Mouse (Mus musculus): Measurements from ENCODE around the gene Gm10153. TPM values are rescaled to one million over a fixed set of nuclear protein-coding genes. Genes with fewer than 3 reads are reported as not detected.

The Gm10153 gene
- polyA plus RNA-seq (2017; shearing (Covaris generic)), result not detected

DNA sequence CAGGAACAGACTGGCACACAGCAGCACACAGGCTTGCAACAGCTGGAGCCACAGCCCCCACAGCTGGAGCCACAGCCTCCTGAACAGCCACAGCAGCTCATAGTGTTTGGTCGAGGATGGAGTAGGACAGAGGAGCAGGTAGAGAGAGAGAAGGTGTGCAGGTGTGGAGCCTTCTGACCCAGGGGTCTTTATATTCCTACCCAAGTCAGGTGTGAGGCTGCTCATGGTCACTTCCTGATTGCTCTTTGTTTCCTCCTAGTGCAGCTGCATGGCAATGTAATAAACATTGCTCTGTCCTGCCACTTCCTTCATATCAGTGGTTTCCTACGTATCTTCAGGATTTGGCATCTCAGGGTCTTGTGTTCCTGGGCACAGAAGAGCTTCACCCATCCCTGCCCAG is at the start of gene Gm10153:
Gm10153 (minus strand) TSS at position 101 of the 400 bp plus-strand sequence.

GRCm38 (mm10) chr7:142229871-142230270 is 39.7 kb upstream of the Gm10153 start, which contains the start of gene Krtap5-5:
Gene Krtap5-5, minus strand, starts transcription at chr7:142229971.

DNA sequence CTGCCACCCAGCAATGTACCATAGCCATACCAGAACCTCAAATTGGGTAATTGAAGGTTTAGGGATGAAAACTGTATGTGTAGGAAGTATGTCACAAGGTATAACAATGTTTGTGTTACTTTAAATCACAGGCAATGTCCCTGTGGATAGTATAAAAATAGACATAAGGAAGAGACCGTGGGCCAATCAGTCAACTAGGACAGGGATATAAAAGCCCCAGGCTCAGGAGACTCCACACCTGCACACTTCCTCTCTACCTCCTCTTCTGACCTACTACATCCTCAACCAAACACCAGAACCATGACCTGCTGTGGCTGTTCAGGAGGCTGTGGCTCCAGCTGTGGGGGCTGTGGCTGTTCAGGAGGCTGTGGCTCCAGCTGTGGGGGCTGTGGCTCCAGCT is 21.4 kb upstream of the Gm10153 start, which contains the start of gene Gm7579:
Gm7579 (plus strand) TSS at position 301 of the 400 bp plus-strand sequence.

DNA sequence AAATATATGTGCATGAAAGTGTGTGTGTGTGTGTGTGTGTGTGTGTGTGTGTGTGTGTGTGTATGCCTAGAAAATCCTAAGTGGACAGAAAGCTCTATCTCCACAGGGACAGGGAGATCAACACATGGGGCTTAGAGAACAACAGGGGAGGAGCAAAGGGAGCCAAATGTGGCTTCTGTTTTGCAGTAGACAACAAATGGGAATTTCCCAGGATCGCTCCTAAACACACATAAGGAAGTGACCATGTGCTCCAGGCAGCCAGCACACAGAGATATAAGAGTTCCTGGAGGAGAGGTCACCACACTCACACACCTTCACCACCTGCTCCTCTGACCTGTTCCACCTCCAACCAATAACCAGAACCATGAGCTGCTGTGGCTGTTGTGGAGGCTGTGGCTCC is 10.9 kb upstream of the Gm10153 start, which contains the start of gene Krtap5-3:
Krtap5-3 (plus strand) TSS at position 301 of the 400 bp plus-strand sequence.

DNA sequence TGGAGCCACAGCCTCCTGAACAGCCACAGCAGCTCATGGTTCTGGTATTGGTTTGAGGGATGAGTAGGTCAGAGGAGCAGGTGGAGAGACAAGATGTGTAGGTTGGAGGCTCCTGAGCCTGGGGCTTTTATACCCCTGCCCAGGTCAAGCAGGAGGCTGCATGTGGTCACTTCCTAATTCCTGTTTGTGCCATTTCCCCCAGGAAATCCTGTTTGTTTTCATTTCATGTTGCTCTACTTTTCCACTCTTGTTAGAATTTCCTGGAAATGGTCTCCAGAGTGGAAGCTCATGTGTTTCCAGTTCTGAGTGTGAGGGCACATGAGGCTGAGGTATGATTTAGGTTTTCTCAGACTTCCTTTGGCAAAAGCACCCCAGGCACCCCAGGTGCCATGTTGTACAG is 14.3 kb downstream of the Gm10153 start, which contains the start of gene Krtap5-2:
Krtap5-2 (minus strand) TSS at position 101 of the 400 bp plus-strand sequence.

DNA sequence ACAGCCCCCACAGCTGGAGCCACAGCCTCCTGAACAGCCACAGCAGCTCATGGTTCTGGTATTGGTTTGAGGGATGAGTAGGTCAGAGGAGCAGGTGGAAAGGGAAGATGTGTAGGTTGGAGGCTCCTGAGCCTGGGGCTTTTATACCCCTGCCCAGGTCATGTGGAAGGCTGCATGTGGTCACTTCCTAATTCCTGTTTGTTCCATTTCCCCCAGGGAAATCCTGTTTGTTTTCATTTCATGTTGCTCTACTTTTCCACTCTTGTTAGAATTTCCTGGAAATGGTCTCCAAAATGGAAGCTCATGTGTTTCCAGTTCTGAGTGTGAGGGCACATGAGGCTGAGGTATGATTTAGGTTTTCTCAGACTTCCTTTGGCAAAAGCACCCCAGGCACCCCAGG is 24.6 kb downstream of the Gm10153 start, which contains the start of gene Gm4553:
Gm4553 (minus strand) TSS at position 101 of the 400 bp plus-strand sequence.

DNA sequence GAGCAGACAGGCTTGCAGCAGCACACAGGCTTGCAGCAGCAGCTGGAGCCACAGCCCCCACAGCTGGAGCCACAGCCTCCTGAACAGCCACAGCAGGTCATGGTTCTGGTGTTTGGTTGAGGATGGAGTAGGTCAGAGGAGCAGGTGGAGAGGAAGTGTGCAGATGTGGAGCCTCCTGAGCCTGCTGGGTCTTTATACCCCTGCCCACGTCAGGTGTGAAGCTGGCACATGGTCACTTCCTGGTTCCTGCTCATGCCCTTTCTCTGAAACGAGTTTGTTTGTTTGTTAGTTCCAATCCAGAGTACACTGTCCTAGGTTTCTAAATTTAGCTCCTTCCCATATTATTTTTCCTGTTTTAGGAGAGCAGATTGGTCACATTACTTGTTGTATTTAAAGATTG is 33.2 kb downstream of the Gm10153 start, which contains the start of gene Gm29735:
Gm29735 (minus strand) TSS at position 101 of the 400 bp plus-strand sequence.

GRCm38 (mm10) chr7:142144507-142144906 is 45.7 kb downstream of the Gm10153 start, which contains the start of gene Gm45337:
Gene Gm45337, minus strand, starts transcription at chr7:142144607.

Other genes starting within 250 kb of the Gm10153 start
- gene Brsk2, start 240.6 kb downstream of the Gm10153 start, polyA plus RNA-seq (2017; shearing (Covaris generic)), result 0.76 TPM
- 79.6 TPM for gene Mob2, start 129.3 kb downstream of the Gm10153 start, polyA plus RNA-seq (2017; shearing (Covaris generic))
- gene Dusp8, start 94.5 kb downstream of the Gm10153 start, polyA plus RNA-seq (2017; shearing (Covaris generic)), result not detected
- not detected for gene Gm45618, start 69.7 kb downstream of the Gm10153 start, polyA plus RNA-seq (2017; shearing (Covaris generic))
- gene Gm39115, start 54.4 kb downstream of the Gm10153 start, polyA plus RNA-seq (2017; shearing (Covaris generic)), result not detected
- gene Gm45337, start 45.8 kb downstream of the Gm10153 start, polyA plus RNA-seq (2017; shearing (Covaris generic)), result not detected
- gene Gm29735, start 33.3 kb downstream of the Gm10153 start, polyA plus RNA-seq (2017; shearing (Covaris generic)), result not detected
- not detected for gene Gm4553, start 24.6 kb downstream of the Gm10153 start, polyA plus RNA-seq (2017; shearing (Covaris generic))
- not detected for gene Krtap5-2, start 14.4 kb downstream of the Gm10153 start, polyA plus RNA-seq (2017; shearing (Covaris generic))
- not detected for gene Krtap5-3, start 11.0 kb upstream of the Gm10153 start, polyA plus RNA-seq (2017; shearing (Covaris generic))
- not detected for gene Gm7579, start 21.5 kb upstream of the Gm10153 start, polyA plus RNA-seq (2017; shearing (Covaris generic))
- not detected for gene Krtap5-5, start 39.6 kb upstream of the Gm10153 start, polyA plus RNA-seq (2017; shearing (Covaris generic))
- gene Gm40460, start 50.7 kb upstream of the Gm10153 start, polyA plus RNA-seq (2017; shearing (Covaris generic)), result not detected
- gene Gm2431, start 68.0 kb upstream of the Gm10153 start, polyA plus RNA-seq (2017; shearing (Covaris generic)), result not detected
- gene Gm4559, start 84.0 kb upstream of the Gm10153 start, polyA plus RNA-seq (2017; shearing (Covaris generic)), result not detected
- gene Krtap5-1, start 106.7 kb upstream of the Gm10153 start, polyA plus RNA-seq (2017; shearing (Covaris generic)), result not detected
- gene Krtap5-4, start 113.2 kb upstream of the Gm10153 start, polyA plus RNA-seq (2017; shearing (Covaris generic)), result not detected
- 2.3 TPM for gene Ifitm10, start 183.4 kb upstream of the Gm10153 start, polyA plus RNA-seq (2017; shearing (Covaris generic))
- not detected for gene Gm49369, start 192.3 kb upstream of the Gm10153 start, polyA plus RNA-seq (2017; shearing (Covaris generic))
- gene Ctsd, start 197.6 kb upstream of the Gm10153 start, polyA plus RNA-seq (2017; shearing (Covaris generic)), result 417 TPM
- gene Syt8, start 244.5 kb upstream of the Gm10153 start, polyA plus RNA-seq (2017; shearing (Covaris generic)), result not detected

Data from activated CD4-positive, CD25-positive, alpha-beta regulatory T cell, adult 9 weeks (primary cell).